Mouse (Mus musculus): ENCODE measurements at regions not wholly inside any gene's neighbourhood (a gene's known extent, or its start where the extent isn't known, plus 50 kb on each side); places are given as distances from the start of the nearest gene placed in this dataset.

DNA sequence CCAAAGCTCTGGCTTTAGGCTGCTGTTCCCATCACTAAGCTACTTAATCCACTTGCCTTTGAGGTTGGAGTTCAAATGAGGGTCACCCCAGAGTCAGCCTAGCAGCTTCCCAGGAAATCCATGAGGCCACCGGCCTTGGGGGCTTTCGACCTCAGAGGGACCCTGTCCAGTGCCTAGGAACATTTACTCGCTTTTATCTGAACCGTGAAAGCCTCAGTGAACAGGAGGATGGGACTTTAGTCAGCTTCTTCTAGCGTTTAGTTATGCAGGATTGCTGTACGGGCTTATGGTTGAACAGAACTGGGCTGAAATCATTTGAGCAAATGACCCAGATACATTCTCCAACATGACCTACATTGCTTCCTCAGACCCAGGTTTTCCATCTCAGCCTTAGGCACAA lies 174.9 kb downstream of the Parm1 start:
- DNase-seq, result no peak

DNA sequence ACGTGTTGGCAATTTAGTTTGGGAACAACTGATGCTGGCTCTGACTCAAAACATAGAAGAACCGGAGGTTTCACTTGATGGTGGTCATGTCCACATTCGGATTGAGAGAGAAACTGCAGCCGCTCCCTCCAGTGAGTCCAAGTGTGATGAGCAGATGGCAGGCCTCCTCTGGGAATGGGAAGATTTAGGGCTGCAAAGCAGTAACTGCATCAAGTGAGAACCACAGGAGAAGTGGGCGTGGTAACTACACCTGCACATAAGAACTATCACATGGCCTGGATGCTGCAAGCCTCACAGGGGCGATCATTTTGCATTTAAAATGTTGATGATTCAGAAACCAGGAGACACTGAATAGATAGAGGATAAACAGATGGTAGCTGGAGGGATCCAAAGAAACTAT lies 161.3 kb downstream of the Parm1 start:
- DNase-seq, result no peak
